8 mouse cellular contexts compared by ENCODE assay signal in the genomic region with DNA sequence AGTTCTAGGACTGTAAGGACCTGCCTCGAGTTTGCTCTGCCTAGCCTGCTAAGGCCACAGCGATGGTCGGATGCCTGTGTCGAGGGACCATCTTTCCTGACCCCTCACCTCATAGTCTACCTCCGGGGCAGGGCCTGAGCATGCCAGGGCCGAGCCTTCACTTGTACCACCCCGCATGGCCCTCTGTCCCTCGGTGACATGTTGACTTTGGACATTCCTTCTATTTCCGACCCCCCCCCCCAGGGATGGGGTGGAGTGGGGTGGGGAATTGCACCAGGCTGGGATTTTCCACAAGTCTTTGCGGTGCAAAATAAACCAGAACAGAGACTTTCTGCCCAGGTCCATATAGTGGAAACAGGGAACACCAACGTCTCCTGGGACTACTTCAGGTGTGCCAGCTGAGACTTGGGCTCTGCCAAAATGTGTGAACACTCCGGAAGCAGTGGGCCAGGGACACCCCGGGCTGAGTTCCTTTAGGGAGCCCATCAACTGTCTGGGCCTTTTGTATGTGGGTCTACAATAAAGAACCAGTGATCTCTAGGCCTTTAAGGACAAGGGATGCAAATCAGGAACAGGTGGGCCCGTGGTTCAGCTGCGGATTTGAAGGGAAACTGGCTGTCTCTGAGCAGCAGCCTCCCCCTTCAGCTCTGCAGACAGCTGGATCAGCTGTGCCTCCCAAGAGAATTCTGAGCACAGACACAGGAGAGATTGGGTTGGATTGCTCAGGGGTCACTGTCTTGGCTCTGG. TPM values are rescaled to one million over a fixed set of nuclear protein-coding genes. Genes with fewer than 3 reads are reported as not detected.
DNase-seq lines count a peak whose midpoint lies in the region; ATAC-seq and TF ChIP-seq lines count a peak whose summit lies in the region.

No protein-coding gene starts in this region.

- no peak for TF ChIP-seq EP300 in MEL (IDR thresholded peaks at IDR 0.05; ENCODE audit: low read depth in 1 of 2, low read length in 2 of 2)

- ATAC-seq in heart, embryonic 16.5 days (replicated peaks; ENCODE audit: extremely low read depth, insufficient read depth, low FRiP score) = peak; percentile 3
- peak; percentile 28 for ATAC-seq in forebrain, embryonic 15.5 days (replicated peaks)
- no peak for ATAC-seq in liver, embryonic 15.5 days (ENCODE audit: insufficient read depth)
- ATAC-seq in megakaryocyte-erythroid progenitor cell, adult 5-6 weeks (replicated peaks; ENCODE audit: low FRiP score, low TSS enrichment, poor library complexity, severe bottlenecking) = no peak

- TF ChIP-seq POLR2A in MEL (IDR thresholded peaks at IDR 0.05; ENCODE audit: control insufficient read depth in 1 of 2, insufficient read depth in 1 of 2, low read depth in 1 of 2, low read length in 2 of 2, poor library complexity in 1 of 2) = no peak

- H3K4me1 ChIP-seq in heart, embryonic 16.5 days (ENCODE audit: control insufficient read depth, insufficient read depth, low read length) = peaks cover 52% of the 10 kb centered on the region
- H3K4me1 ChIP-seq in MEL (ENCODE audit: control insufficient read depth in 1 of 2, insufficient read depth in 2 of 2, low read length in 2 of 2) = peaks cover 0 to 14% of the 10 kb centered on the region in 2 experiments; a peak in 3 of 4 replicates
- peaks cover 21% of the 10 kb centered on the region for H3K4me1 ChIP-seq in forebrain, embryonic 15.5 days
- H3K4me1 ChIP-seq in liver, embryonic 15.5 days (replicated peaks) = peaks cover 66% of the 10 kb centered on the region

- no peaks in the 10 kb centered on the region; the same call in 1 of the 2 replicates for H3K9me3 ChIP-seq in heart, embryonic 16.5 days (replicated peaks; ENCODE audit: control insufficient read depth, low read length)
- no peaks in the 10 kb centered on the region for H3K9me3 ChIP-seq in MEL (replicated peaks; ENCODE audit: insufficient read depth, low read length)
- H3K9me3 ChIP-seq in forebrain, embryonic 15.5 days = no peaks in the 10 kb centered on the region
- H3K9me3 ChIP-seq in liver, embryonic 15.5 days (replicated peaks) = no peaks in the 10 kb centered on the region

- no peaks in the 10 kb centered on the region for H3K27me3 ChIP-seq in heart, embryonic 16.5 days (ENCODE audit: control insufficient read depth, insufficient read depth, low read length)
- no peaks in the 10 kb centered on the region for H3K27me3 ChIP-seq in MEL (ENCODE audit: control insufficient read depth in 1 of 2, insufficient read depth in 2 of 2, low read length in 2 of 2)
- no peaks in the 10 kb centered on the region for H3K27me3 ChIP-seq in forebrain, embryonic 15.5 days
- H3K27me3 ChIP-seq in liver, embryonic 15.5 days = no peaks in the 10 kb centered on the region

- H3K27ac ChIP-seq in heart, embryonic 16.5 days (ENCODE audit: low read length) = peak overlapping the region; percentile 91
- H3K27ac ChIP-seq in MEL (ENCODE audit: control insufficient read depth, low read depth, low read length) = peak overlapping the region; percentile 62
- no peak overlapping the region for H3K27ac ChIP-seq in forebrain, embryonic 15.5 days (replicated peaks)
- peak overlapping the region; percentile 86 for H3K27ac ChIP-seq in liver, embryonic 15.5 days (replicated peaks)

- intact Hi-C loops in heart, postnatal 14 days (cut with DNase I) = no loop called here

- peak overlapping the region; percentile 89 for H3K4me3 ChIP-seq in heart, embryonic 16.5 days (ENCODE audit: low read length)
- H3K4me3 ChIP-seq in MEL (ENCODE audit: control insufficient read depth in 1 of 2, insufficient read depth in 1 of 2, low read depth in 2 of 2, low read length in 2 of 2) = peak overlapping the region; percentile 39 to 65
- H3K4me3 ChIP-seq in forebrain, embryonic 15.5 days = peak overlapping the region; percentile 81
- peak overlapping the region; percentile 78 for H3K4me3 ChIP-seq in liver, embryonic 15.5 days (replicated peaks)

- no peak for TF ChIP-seq CTCF in MEL (IDR thresholded peaks at IDR 0.05 in 2 of 3, conservative IDR thresholded peaks at IDR 0.05 in 1 of 3; ENCODE audit: control insufficient read depth in 1 of 3, insufficient read depth in 1 of 3, low read depth in 2 of 3, low read length in 3 of 3, poor library complexity in 1 of 3, severe bottlenecking in 1 of 3)

- TF ChIP-seq RAD21 in MEL (IDR thresholded peaks at IDR 0.05; ENCODE audit: low read depth, low read length) = no peak

- H3K9ac ChIP-seq in heart, embryonic 16.5 days (ENCODE audit: low read length) = peak overlapping the region; percentile 89
- peak overlapping the region; percentile 63 for H3K9ac ChIP-seq in MEL (ENCODE audit: control insufficient read depth, low read depth, low read length, poor library complexity, severe bottlenecking)
- peak overlapping the region; percentile 65 for H3K9ac ChIP-seq in forebrain, embryonic 15.5 days (replicated peaks)
- H3K9ac ChIP-seq in liver, embryonic 15.5 days = peak overlapping the region; percentile 72

- DNase-seq in heart, postnatal 14 days = no peak
- DNase-seq in MEL (ENCODE audit: low read depth, low spot score) = no peak
- DNase-seq in cerebellum, adult 11 months = no peak
- no peak for DNase-seq in spleen, postnatal 4 days (ENCODE audit: low spot score in 2 of 2)

- WGBS in heart, embryonic 16.5 days = 29% methylated on average over 15 of the region's 15 CpGs
- 23% methylated on average over 15 of the region's 15 CpGs for WGBS in forebrain, embryonic 15.5 days
- 16% methylated on average over 15 of the region's 15 CpGs for WGBS in liver, embryonic 15.5 days (ENCODE audit: insufficient replicate concordance)

- H3K4me2 ChIP-seq in heart, embryonic 16.5 days (ENCODE audit: low read depth, low read length) = peak overlapping the region; percentile 94
- H3K4me2 ChIP-seq in forebrain, embryonic 15.5 days (replicated peaks) = peak overlapping the region; percentile 100
- H3K4me2 ChIP-seq in liver, embryonic 15.5 days = peak overlapping the region; percentile 99

- H3K79me2 ChIP-seq in MEL (ENCODE audit: control insufficient read depth, insufficient read depth, low read length, poor library complexity) = no peaks in the 10 kb centered on the region; the same call in 1 of the 2 replicates

- H3K36me3 ChIP-seq in heart, embryonic 16.5 days (ENCODE audit: control insufficient read depth, insufficient read depth) = no peaks in the 10 kb centered on the region
- peaks cover 0 to 9% of the 10 kb centered on the region in 2 experiments; a peak in 2 of 4 replicates for H3K36me3 ChIP-seq in MEL (ENCODE audit: control insufficient read depth in 1 of 2, insufficient read depth in 2 of 2, low read length in 2 of 2)
- no peaks in the 10 kb centered on the region for H3K36me3 ChIP-seq in forebrain, embryonic 15.5 days
- H3K36me3 ChIP-seq in liver, embryonic 15.5 days (replicated peaks) = no peaks in the 10 kb centered on the region

TF ChIP-seq in MEL, 35 proteins besides CTCF, POLR2A, EP300 and RAD21 (continues in another document):
- TF ChIP-seq ZNF384 (IDR thresholded peaks at IDR 0.05; ENCODE audit: low read depth, low read length) = no peak
- TF ChIP-seq SMC3 (IDR thresholded peaks at IDR 0.05; ENCODE audit: low read depth, low read length) = no peak
- TF ChIP-seq MAFK (IDR thresholded peaks at IDR 0.05; ENCODE audit: borderline replicate concordance, low read depth, low read length) = no peak
- TF ChIP-seq SIN3A (IDR thresholded peaks at IDR 0.05; ENCODE audit: low read length) = no peak
- no peak for TF ChIP-seq ZC3H11A (IDR thresholded peaks at IDR 0.05; ENCODE audit: low read depth, low read length)
- no peak for TF ChIP-seq MAX (IDR thresholded peaks at IDR 0.05; ENCODE audit: low read length)
- TF ChIP-seq USF1 (IDR thresholded peaks at IDR 0.05; ENCODE audit: low read depth, low read length) = no peak
- TF ChIP-seq TCF12 (IDR thresholded peaks at IDR 0.05; ENCODE audit: low read depth, low read length) = no peak
- TF ChIP-seq BHLHE40 (IDR thresholded peaks at IDR 0.05; ENCODE audit: borderline replicate concordance, low read depth, low read length) = no peak

RNA-seq across cellular contexts. Expression of a gene that starts 1.1 kb away (rescaled TPM):
- polyA plus RNA-seq in heart, embryonic 16.5 days (2015; fragmentation: Nextera tagmentation; extraction: Ambion mirVana) = 78.8 and 84.5 TPM in 2 replicates
- 100 to 1,000 TPM in 1 of 2 experiments, 10 to 100 TPM in 1; 99.0 to 112 TPM for total RNA-seq in heart, postnatal 14 days (2021)
- 23.2 and 30.5 TPM in 2 replicates for total RNA-seq in MEL (2012; rRNA removed)
- 10 to 100 TPM in 1 of 2 experiments, not detected in 1; 69.8 TPM for polyA plus RNA-seq in MEL (2012; ENCODE audit: insufficient read depth in 1 of 2, insufficient read length in 2 of 2, low read depth in 1 of 2, low replicate concordance in 2 of 2, missing spikeins in 1 of 2)
- 21.1 and 22.0 TPM in 2 replicates for polyA plus RNA-seq in forebrain, embryonic 15.5 days (2015; fragmentation: Nextera tagmentation; extraction: Ambion mirVana)
- polyA plus RNA-seq in liver, embryonic 15.5 days (2015; fragmentation: Nextera tagmentation; extraction: Ambion mirVana) = 48.7 and 57.1 TPM in 2 replicates
- 34.5 and 36.1 TPM in 2 replicates for total RNA-seq in megakaryocyte-erythroid progenitor cell, adult 5-6 weeks (2014; fragmentation: Nextera tagmentation)
- total RNA-seq in megakaryocyte-erythroid progenitor cell, adult 5-6 weeks (2017) = 18.7 and 18.9 TPM in 2 replicates

RNA-seq across cellular contexts. Expression of a gene that starts 27.4 kb away (rescaled TPM):
- polyA plus RNA-seq in heart, embryonic 16.5 days (2015; fragmentation: Nextera tagmentation; extraction: Ambion mirVana) = 143 and 144 TPM in 2 replicates
- 100 to 1,000 TPM; 131 to 138 TPM for total RNA-seq in heart, postnatal 14 days (2021)
- total RNA-seq in MEL (2012; rRNA removed) = 14.5 and 15.8 TPM in 2 replicates
- 10 to 100 TPM in 1 of 2 experiments, not detected in 1; 51.8 TPM for polyA plus RNA-seq in MEL (2012; ENCODE audit: insufficient read depth in 1 of 2, insufficient read length in 2 of 2, low read depth in 1 of 2, low replicate concordance in 2 of 2, missing spikeins in 1 of 2)
- polyA plus RNA-seq in forebrain, embryonic 15.5 days (2015; fragmentation: Nextera tagmentation; extraction: Ambion mirVana) = 21.1 and 23.1 TPM in 2 replicates
- polyA plus RNA-seq in liver, embryonic 15.5 days (2015; fragmentation: Nextera tagmentation; extraction: Ambion mirVana) = 15.0 and 16.7 TPM in 2 replicates
- 6.7 and 25.3 TPM in 2 replicates for total RNA-seq in megakaryocyte-erythroid progenitor cell, adult 5-6 weeks (2014; fragmentation: Nextera tagmentation)
- 11.8 and 16.6 TPM in 2 replicates for total RNA-seq in megakaryocyte-erythroid progenitor cell, adult 5-6 weeks (2017)

RNA-seq across cellular contexts. Expression of a gene that starts 40.6 kb away (rescaled TPM):
- polyA plus RNA-seq in heart, embryonic 16.5 days (2015; fragmentation: Nextera tagmentation; extraction: Ambion mirVana) = 1.8 and 1.9 TPM in 2 replicates
- 10 to 100 TPM; 40.3 to 60.0 TPM for total RNA-seq in heart, postnatal 14 days (2021)
- total RNA-seq in MEL (2012; rRNA removed) = not detected in 2 replicates
- polyA plus RNA-seq in MEL (2012; ENCODE audit: insufficient read depth in 1 of 2, insufficient read length in 2 of 2, low read depth in 1 of 2, low replicate concordance in 2 of 2, missing spikeins in 1 of 2) = under 1 TPM in 1 of 2 experiments, not detected in 1; 0.04 TPM
- 21.6 and 21.9 TPM in 2 replicates for polyA plus RNA-seq in forebrain, embryonic 15.5 days (2015; fragmentation: Nextera tagmentation; extraction: Ambion mirVana)
- polyA plus RNA-seq in liver, embryonic 15.5 days (2015; fragmentation: Nextera tagmentation; extraction: Ambion mirVana) = 0.10 and 0.21 TPM in 2 replicates
- 0.24 TPM in 1 of 2 replicates, not detected in the other for total RNA-seq in megakaryocyte-erythroid progenitor cell, adult 5-6 weeks (2014; fragmentation: Nextera tagmentation)
- total RNA-seq in megakaryocyte-erythroid progenitor cell, adult 5-6 weeks (2017) = not detected in 2 replicates

Comparison
In these comparisons a context has a peak if more than half of its experiments do, and no peak if none do; other contexts are left out.
1. ATAC-seq: peak in heart, embryonic 16.5 days (single experiment) and forebrain, embryonic 15.5 days (single experiment); none in liver, embryonic 15.5 days (single experiment) and megakaryocyte-erythroid progenitor cell, adult 5-6 weeks (single experiment).
2. Peak in every context shown above with its lines, with median percentiles within 50 percentile points of each other: H3K4me2 ChIP-seq, H3K4me3 ChIP-seq and H3K9ac ChIP-seq.